Mouse (Mus musculus): ENCODE results near the gene St7. TPM values are rescaled to one million over a fixed set of nuclear protein-coding genes. Genes with fewer than 3 reads are reported as not detected.

St7 gene
- total RNA-seq (2021) = 10 to 100 TPM; 35.1 to 42.4 TPM
- long read RNA-seq, experiment 1, transcript St7-203 (16 exons, 2,288 nt) = major isoform, 11 of 29 reads
- long read RNA-seq, experiment 1, partial matches to known transcripts = 1 of 29 reads
- long read RNA-seq, experiment 1, other reads (novel, unspliced or antisense) = 9 of 29 reads
- long read RNA-seq, experiment 2, full-length matches to known transcripts = 9 of 13 reads
- long read RNA-seq, experiment 2, partial matches to known transcripts = 1 of 13 reads
- long read RNA-seq, experiment 2, other reads (novel, unspliced or antisense) = 3 of 13 reads

DNA sequence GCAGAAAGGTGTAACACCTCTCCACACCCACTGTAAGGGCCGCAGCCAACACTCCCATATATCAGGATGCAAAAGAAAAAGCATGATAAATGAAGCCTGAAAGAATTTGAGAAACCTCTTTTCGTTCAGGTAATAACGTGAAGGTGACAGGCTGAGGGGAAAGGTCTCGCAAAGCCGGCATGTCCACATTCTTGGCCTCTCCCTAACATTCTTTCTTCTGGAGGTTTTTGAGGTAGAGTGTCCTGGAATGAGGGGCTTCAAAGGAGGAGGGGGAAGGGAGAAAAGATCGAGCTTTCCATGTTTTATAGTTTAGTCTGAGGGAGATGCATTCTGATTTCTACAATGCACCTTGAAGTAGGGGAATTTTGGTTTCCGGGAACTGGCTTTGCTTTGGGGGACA, at the start of gene St7:
TSS of gene St7 (plus strand) at position 287 of the 400 bp plus-strand sequence.
- intact Hi-C loops (cut with DNase I) = loop anchor here (10.0 kb wide), 1 partner anchor 668 kb away; no protein-coding TSS in a partner anchor
- no peak for TF ChIP-seq CTCF (IDR thresholded peaks at IDR 0.05)
- Histone ChIP-seq H3K27ac (peak within 1 kb of the TSS; percentile 82; the same call in 1 of the 2 replicates), H3K4me3 (peak within 1 kb of the TSS; percentile 77)
- no peak for DNase-seq (ENCODE audit: extremely low spot score in 1 of 2, low spot score in 2 of 2)

DNA sequence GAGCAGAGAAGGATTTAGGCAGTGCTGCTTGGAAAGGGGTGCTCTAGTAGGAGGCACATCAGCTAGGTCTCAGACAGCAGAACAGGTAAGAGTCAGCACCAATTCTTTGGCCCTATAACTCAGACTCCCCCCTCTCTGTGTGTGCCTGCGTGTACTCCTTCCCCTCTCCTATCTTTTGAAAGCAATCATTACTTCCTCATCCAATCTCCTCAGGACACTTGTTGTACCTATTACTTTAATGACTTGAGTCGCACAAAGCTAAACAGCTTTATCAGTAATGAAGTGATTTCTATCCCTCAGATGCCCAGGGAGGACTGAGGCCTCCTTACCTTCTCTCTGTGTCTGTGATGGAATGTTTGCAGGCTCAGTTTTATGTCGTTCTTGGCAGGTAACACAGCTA, 46.6 kb upstream of the St7 start:
- no peak for TF ChIP-seq CTCF (IDR thresholded peaks at IDR 0.05)
- Histone ChIP-seq H3K4me3 (no peak overlapping the region), H3K27ac (no peak overlapping the region)
- intact Hi-C loops (cut with DNase I) = no loop called here
- DNase-seq (ENCODE audit: extremely low spot score in 1 of 2, low spot score in 2 of 2) = no peak

DNA sequence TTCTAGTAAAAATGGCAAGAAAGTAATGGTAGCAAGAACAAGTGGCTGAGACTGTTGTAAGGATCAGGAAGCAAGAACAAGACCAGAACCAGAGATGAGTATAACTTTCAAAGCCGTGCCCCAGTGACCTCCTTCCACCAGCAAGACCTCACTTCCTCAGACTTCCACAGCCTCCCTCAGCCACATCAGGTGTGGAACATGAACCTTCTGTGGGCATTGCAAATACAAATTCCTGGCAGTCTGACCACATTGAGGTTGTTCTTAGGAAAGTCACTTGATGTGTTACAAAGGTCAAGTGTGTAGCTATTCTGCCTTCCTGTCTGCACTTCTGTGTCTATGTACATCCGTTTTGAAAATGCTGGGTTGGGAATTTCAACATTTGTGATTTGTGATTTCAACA, 40.6 kb upstream of the St7 start:
- no peak overlapping the region for H3K4me3 ChIP-seq
- TF ChIP-seq CTCF (IDR thresholded peaks at IDR 0.05) = no peak
- no peak for DNase-seq (ENCODE audit: extremely low spot score in 1 of 2, low spot score in 2 of 2)
- intact Hi-C loops (cut with DNase I) = no loop called here
- H3K27ac ChIP-seq = no peak overlapping the region

DNA sequence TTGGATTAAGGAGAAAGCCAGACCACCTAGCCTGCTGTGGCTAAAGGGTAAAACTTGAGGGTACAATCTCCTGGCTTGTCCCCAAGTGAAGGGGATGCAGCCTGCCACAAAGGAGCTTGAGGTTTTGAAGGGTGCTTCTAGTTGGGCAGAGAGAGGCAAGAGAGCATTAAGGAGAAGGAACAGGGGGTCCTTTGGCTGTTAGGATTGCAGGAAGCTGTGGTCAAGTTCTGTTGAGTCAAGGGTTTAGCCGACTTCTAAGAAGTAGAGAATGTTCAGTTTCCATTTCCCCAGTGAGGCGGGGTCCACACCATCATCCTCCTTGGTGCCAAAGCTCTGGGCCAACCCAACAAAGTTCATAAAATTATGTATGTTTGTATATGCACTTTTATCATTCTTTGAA, 37.7 kb upstream of the St7 start:
- no peak for TF ChIP-seq CTCF (IDR thresholded peaks at IDR 0.05)
- DNase-seq (ENCODE audit: extremely low spot score in 1 of 2, low spot score in 2 of 2) = no peak
- H3K4me3 ChIP-seq = no peak overlapping the region
- H3K27ac ChIP-seq = no peak overlapping the region
- intact Hi-C loops (cut with DNase I) = no loop called here

DNA sequence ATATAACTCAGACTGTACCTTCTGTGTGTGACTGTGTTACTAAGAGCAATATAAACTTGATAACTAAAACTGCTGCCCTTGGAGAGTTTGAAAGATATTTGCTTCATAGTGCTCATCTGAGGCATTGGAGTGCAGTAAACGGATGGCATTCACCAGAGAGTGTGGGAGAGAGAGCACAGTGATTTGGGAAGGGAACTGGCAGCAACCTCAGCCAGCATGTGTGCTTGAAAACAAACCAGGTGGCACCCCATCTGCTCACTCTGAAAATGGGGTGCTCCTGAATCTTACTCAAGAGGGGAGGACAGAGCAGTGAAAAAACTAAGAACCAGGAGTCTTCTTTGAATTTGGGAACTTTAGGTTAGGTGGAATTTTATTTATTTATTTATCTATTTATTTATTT, 35.4 kb upstream of the St7 start:
- peak in 1 of 2 experiments; percentile 36 for DNase-seq (ENCODE audit: extremely low spot score in 1 of 2, low spot score in 2 of 2)
- Histone ChIP-seq H3K4me3 (no peak overlapping the region), H3K27ac (no peak overlapping the region)
- TF ChIP-seq CTCF (IDR thresholded peaks at IDR 0.05) = no peak
- intact Hi-C loops (cut with DNase I) = no loop called here

DNA sequence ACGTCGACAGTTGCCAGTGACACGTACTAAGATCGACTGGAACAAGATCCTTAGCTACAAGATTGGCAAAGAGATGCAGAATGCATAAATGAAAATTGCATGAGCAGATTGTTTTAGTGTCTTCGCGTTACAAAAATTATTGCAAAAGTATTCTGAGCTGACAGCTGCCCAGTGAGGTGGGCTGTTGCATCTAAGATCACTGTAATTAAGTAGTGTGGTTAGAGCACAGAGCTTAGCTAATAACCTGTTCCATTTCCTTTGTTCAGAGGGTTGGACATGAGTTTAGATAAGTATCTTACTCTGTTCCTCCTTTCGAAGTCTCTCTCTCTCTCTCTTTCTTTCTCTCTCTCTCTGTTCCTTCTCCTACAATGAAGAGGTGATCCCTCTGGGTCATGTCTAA, 27.4 kb upstream of the St7 start:
- no peak for TF ChIP-seq CTCF (IDR thresholded peaks at IDR 0.05)
- H3K27ac ChIP-seq = no peak overlapping the region
- no peak for DNase-seq (ENCODE audit: extremely low spot score in 1 of 2, low spot score in 2 of 2)
- intact Hi-C loops (cut with DNase I) = loop anchor here (10.0 kb wide), 1 partner anchor 709 kb away; no protein-coding TSS in a partner anchor
- no peak overlapping the region for H3K4me3 ChIP-seq

DNA sequence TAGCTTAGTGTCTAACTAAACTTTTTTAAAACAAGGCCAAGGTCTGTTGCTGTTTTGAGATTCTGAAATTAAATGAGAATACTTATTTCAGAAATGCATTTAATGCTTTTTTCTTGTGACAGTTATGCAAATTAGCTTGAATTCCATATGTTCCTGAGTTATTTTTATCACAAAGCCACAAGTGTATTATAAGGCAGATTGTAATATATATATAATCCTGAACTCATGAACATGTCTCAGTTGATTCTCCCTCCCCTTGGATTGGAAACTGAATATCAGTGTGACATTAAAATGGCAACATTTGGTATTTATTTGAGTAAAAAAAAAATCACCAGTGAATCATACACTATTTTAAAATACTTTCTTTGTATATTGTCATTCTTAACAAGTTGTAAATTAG, 26.7 kb upstream of the St7 start:
- H3K27ac ChIP-seq = no peak overlapping the region
- DNase-seq (ENCODE audit: extremely low spot score in 1 of 2, low spot score in 2 of 2) = no peak
- no peak for TF ChIP-seq CTCF (IDR thresholded peaks at IDR 0.05)
- no peak overlapping the region for H3K4me3 ChIP-seq
- intact Hi-C loops (cut with DNase I) = loop anchor here (10.0 kb wide), 1 partner anchor 709 kb away; no protein-coding TSS in a partner anchor

DNA sequence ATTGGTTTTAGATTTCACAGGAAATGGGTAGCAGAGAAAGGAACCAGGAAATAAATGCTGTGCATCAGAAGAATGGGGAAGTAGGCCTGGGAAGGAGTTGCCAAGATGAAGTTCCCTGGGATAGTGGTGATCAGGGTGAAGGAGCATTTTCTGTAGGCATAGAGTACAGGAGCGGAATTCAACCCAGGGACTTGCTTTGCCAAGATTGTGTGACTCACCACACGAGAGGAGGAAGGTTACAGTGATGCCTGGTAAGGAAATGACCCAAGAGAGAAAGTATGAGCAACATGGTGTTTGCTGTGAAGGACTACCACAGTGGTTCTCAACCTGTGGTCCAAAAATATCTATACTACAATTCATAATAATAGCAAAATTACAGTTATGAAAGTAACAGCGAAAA, 24.9 kb upstream of the St7 start:
- intact Hi-C loops (cut with DNase I) = loop anchor here (10.0 kb wide), 1 partner anchor 707 kb away; no protein-coding TSS in a partner anchor
- Histone ChIP-seq H3K4me3 (no peak overlapping the region), H3K27ac (no peak overlapping the region)
- TF ChIP-seq CTCF (IDR thresholded peaks at IDR 0.05) = no peak
- DNase-seq (ENCODE audit: extremely low spot score in 1 of 2, low spot score in 2 of 2) = no peak

DNA sequence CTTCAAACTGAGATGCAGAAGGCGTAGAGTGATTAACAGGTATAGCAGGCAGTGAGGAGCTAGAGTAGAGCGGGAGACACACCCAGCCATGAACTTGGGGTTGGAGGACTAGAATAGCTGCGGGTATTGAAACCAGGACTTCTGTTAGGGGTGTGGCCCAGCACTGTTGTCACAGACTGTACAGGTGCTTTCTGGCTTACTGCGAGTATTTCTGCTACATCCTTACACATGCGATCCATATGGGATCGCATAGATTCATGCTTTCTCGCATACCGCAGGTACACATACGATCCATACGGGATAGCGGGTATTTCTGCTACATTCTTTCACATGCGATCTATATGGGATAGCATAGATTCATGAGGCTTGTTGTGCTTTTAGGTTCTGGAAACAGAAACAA, 24.4 kb upstream of the St7 start:
- intact Hi-C loops (cut with DNase I) = loop anchor here (10.0 kb wide), 1 partner anchor 706 kb away; no protein-coding TSS in a partner anchor
- TF ChIP-seq CTCF (IDR thresholded peaks at IDR 0.05) = no peak
- no peak overlapping the region for H3K27ac ChIP-seq
- no peak for DNase-seq (ENCODE audit: extremely low spot score in 1 of 2, low spot score in 2 of 2)
- H3K4me3 ChIP-seq = no peak overlapping the region

DNA sequence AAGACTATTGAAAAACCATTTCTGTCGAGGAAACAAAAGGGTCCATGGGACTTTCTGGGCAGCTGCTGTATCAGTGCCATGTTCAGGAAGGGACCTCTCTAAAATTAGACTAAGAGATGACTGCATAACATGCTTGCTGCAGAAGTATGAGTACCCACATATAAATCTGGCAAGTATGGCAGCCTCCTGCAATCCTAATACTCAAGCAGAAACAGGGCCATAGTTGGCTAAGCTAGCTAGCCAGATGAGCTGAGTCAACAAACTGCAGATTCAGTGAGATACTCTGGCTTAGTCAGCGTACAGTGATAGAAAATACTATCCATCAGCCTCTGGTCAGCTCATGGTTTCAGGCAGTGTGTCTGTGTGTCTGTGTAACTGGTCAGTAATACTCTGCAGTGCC, 22.9 kb upstream of the St7 start:
- intact Hi-C loops (cut with DNase I) = loop anchor here (10.0 kb wide), 1 partner anchor 705 kb away; no protein-coding TSS in a partner anchor
- Histone ChIP-seq H3K27ac (no peak overlapping the region), H3K4me3 (no peak overlapping the region)
- TF ChIP-seq CTCF (IDR thresholded peaks at IDR 0.05) = no peak
- DNase-seq (ENCODE audit: extremely low spot score in 1 of 2, low spot score in 2 of 2) = no peak

DNA sequence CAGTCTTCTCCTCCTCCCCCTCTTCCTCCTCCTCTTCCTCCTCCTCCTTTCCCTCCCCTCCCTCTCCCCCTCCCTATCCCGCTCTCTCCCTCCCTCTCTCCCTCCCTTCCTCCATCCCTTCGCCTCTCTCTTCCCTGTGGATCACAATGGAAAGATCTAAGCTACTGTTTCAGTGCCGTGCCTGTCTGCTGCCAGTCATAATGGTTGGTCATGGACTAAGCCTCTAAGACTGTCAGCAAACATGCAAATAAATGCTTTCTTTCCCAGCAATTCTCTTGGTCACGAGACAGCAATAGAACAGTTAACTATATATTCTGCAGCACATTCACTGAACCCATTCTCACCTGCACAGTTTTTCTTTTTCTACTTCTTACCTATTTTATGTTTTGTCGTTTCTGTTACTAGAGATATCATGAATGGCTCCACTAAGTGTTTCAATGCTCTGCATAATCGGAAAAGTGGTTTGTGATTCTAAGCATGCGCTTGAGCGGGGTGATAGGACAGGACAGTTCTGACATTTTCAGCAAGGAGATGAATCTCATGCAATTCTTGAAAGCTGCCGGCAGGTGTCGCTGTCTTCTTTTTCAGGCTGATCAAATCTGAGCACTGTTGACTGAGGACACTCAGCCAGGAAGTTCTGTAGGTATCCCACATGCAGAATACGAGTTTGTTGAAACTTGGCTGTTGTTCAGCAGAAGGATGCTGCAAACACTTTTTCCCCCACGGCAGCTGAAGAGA, 17.5 kb upstream of the St7 start:
- intact Hi-C loops (cut with DNase I) = loop anchor here (2.0 kb wide), 2 partner anchors 160 to 404 kb away; no protein-coding TSS in a partner anchor
- Histone ChIP-seq H3K4me3 (no peak overlapping the region), H3K27ac (no peak overlapping the region)
- peak; percentile 76 for TF ChIP-seq CTCF (IDR thresholded peaks at IDR 0.05)
- DNase-seq (ENCODE audit: extremely low spot score in 1 of 2, low spot score in 2 of 2) = peak in 1 of 2 experiments; percentile 35

DNA sequence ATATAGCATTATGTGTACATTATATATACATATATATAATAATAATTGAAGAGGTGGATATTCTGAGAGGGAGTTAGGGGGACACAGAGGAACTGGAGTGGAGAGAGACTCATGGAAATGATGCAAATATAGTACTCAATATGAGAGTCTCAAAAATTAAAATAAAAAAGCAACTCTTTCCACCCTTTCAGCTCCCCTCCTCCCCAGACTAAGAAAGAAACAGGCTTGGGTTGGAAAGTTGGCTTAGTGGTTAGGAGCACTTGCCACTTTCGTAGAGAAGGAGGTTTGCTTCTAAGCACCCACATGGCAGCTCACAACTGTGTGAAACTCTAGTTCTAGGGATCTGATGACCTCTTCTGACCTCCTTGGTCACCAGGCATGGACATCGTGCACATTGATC, 15.7 kb upstream of the St7 start:
- DNase-seq (ENCODE audit: extremely low spot score in 1 of 2, low spot score in 2 of 2) = no peak
- TF ChIP-seq CTCF (IDR thresholded peaks at IDR 0.05) = no peak
- intact Hi-C loops (cut with DNase I) = no loop called here
- H3K4me3 ChIP-seq = no peak overlapping the region
- no peak overlapping the region for H3K27ac ChIP-seq
